Mouse (Mus musculus): ENCODE data around the gene 4933428G20Rik. TPM values are rescaled to one million over a fixed set of nuclear protein-coding genes. Genes with fewer than 3 reads are reported as not detected.

The 4933428G20Rik gene
- polyA plus RNA-seq, 1 experiment from 2014 or later: 0.92 TPM

DNA sequence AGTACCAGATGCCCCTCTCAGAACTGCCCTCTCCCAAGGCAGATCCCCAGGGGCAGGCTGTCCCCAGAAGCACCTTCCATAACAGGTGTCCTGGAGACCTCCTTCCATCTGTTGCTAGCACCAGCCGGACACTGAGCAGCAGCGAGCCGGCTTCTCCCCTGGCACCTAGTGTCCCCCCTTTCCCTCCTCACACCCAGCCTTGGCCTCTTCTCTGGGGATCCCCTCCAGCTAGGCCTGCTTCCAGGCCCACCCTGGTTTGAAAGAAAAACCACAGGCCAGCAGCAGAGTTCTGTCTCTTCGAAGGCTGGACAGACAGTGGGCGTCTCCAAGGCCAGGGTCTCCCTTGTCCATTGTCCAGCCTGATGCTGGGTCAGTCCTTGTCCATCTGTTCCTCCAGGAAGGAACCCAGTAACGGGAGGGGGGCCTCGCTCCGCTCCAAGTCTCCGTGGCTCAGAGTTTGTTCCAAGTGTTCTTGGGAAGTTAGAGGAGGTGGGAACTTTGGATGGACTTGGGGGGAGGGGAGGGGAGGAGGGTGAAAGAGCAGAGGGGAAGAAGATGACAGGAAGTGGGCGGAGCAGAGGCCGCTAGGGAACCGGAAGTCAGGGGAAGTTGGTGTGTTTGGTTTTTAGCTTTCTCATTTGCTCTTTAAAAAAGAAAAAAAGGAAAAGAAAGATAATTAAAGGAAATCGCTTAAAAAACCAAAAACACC, 11.7 kb upstream of the 4933428G20Rik start:
- Histone ChIP-seq H3K27me3 (ENCODE audit: control insufficient read depth, insufficient read depth, low read length) (peaks cover 3% of the 10 kb centered on the region; the same call in 1 of the 2 replicates), H3K4me2 (ENCODE audit: low read depth, low read length) (peak overlapping the region; percentile 39), H3K4me3 (ENCODE audit: low read length) (peak overlapping the region; percentile 28), H3K9ac (ENCODE audit: low read length) (peak overlapping the region; percentile 12), H3K36me3 (ENCODE audit: control insufficient read depth, insufficient read depth) (no peaks in the 10 kb centered on the region), H3K27ac (ENCODE audit: low read length) (peak overlapping the region; percentile 70), H3K9me3 (replicated peaks; ENCODE audit: control insufficient read depth, low read length) (no peaks in the 10 kb centered on the region), H3K4me1 (ENCODE audit: control insufficient read depth, insufficient read depth, low read length) (no peaks in the 10 kb centered on the region)
- peak; percentile 49; the same call in 1 of the 2 replicates for ATAC-seq (replicated peaks; ENCODE audit: extremely low read depth, insufficient read depth, low FRiP score)
- 39% methylated on average over 13 of the region's 13 CpGs for WGBS

GRCm38 (mm10) chr11:97510966-97511660, 11.0 kb upstream of the 4933428G20Rik start:
- no peaks in the 10 kb centered on the region for H3K4me1 ChIP-seq (ENCODE audit: control insufficient read depth, insufficient read depth, low read length)
- no peak for ATAC-seq (replicated peaks; ENCODE audit: extremely low read depth, insufficient read depth, low FRiP score)

GRCm38 (mm10) chr11:97509715-97510485, 9.8 kb upstream of the 4933428G20Rik start:
- Histone ChIP-seq H3K9ac (ENCODE audit: low read length) (0 out of 2 replicates have a peak overlapping the region, but pooled peaks have one; percentile 26), H3K36me3 (ENCODE audit: control insufficient read depth, insufficient read depth) (no peaks in the 10 kb centered on the region), H3K4me2 (ENCODE audit: low read depth, low read length) (no peak overlapping the region), H3K27me3 (ENCODE audit: control insufficient read depth, insufficient read depth, low read length) (peaks cover 3% of the 10 kb centered on the region; the same call in 1 of the 2 replicates), H3K4me1 (ENCODE audit: control insufficient read depth, insufficient read depth, low read length) (no peaks in the 10 kb centered on the region), H3K9me3 (replicated peaks; ENCODE audit: control insufficient read depth, low read length) (no peaks in the 10 kb centered on the region), H3K27ac (ENCODE audit: low read length) (0 out of 2 replicates have a peak overlapping the region, but pooled peaks have one; percentile 10), H3K4me3 (ENCODE audit: low read length) (no peak overlapping the region)
- 71% methylated on average over 24 of the region's 24 CpGs for WGBS
- ATAC-seq (replicated peaks; ENCODE audit: extremely low read depth, insufficient read depth, low FRiP score): peak; percentile 21

More at GRCm38 (mm10) chr11:97510966-97511660, 11.0 kb upstream of the 4933428G20Rik start:
- H3K4me2 ChIP-seq (ENCODE audit: low read depth, low read length): peak overlapping the region; percentile 39
- H3K9me3 ChIP-seq (replicated peaks; ENCODE audit: control insufficient read depth, low read length): no peaks in the 10 kb centered on the region
- no peaks in the 10 kb centered on the region for H3K36me3 ChIP-seq (ENCODE audit: control insufficient read depth, insufficient read depth)
- H3K4me3 ChIP-seq (ENCODE audit: low read length): no peak overlapping the region
- H3K27ac ChIP-seq (ENCODE audit: low read length): peak overlapping the region; percentile 52
- WGBS: 32% methylated on average over 10 of the region's 10 CpGs
- H3K27me3 ChIP-seq (ENCODE audit: control insufficient read depth, insufficient read depth, low read length): peaks cover 3% of the 10 kb centered on the region; the same call in 1 of the 2 replicates
- H3K9ac ChIP-seq (ENCODE audit: low read length): peak overlapping the region; percentile 12

- no peak overlapping the region for H3K27ac ChIP-seq (ENCODE audit: low read length)
- no peak overlapping the region for H3K4me2 ChIP-seq (ENCODE audit: low read depth, low read length)
- WGBS: 42% methylated on average over 5 of the region's 5 CpGs
- peaks cover 3% of the 10 kb centered on the region; the same call in 1 of the 2 replicates for H3K27me3 ChIP-seq (ENCODE audit: control insufficient read depth, insufficient read depth, low read length)
- no peaks in the 10 kb centered on the region for H3K4me1 ChIP-seq (ENCODE audit: control insufficient read depth, insufficient read depth, low read length)
- no peak overlapping the region for H3K4me3 ChIP-seq (ENCODE audit: low read length)
- no peaks in the 10 kb centered on the region for H3K36me3 ChIP-seq (ENCODE audit: control insufficient read depth, insufficient read depth)
- no peak overlapping the region for H3K9ac ChIP-seq (ENCODE audit: low read length)
- ATAC-seq (replicated peaks; ENCODE audit: extremely low read depth, insufficient read depth, low FRiP score): no peak
- H3K9me3 ChIP-seq (replicated peaks; ENCODE audit: control insufficient read depth, low read length): no peaks in the 10 kb centered on the region
These were observed 8.9 kb upstream of the 4933428G20Rik start for GRCm38 (mm10) chr11:97509058-97509457.

GRCm38 (mm10) chr11:97508198-97508597, 8.1 kb upstream of the 4933428G20Rik start:
- ATAC-seq (replicated peaks; ENCODE audit: extremely low read depth, insufficient read depth, low FRiP score): no peak
- Histone ChIP-seq H3K4me2 (ENCODE audit: low read depth, low read length) (no peak overlapping the region), H3K36me3 (ENCODE audit: control insufficient read depth, insufficient read depth) (no peaks in the 10 kb centered on the region), H3K4me3 (ENCODE audit: low read length) (no peak overlapping the region), H3K4me1 (ENCODE audit: control insufficient read depth, insufficient read depth, low read length) (no peaks in the 10 kb centered on the region), H3K9ac (ENCODE audit: low read length) (no peak overlapping the region), H3K9me3 (replicated peaks; ENCODE audit: control insufficient read depth, low read length) (no peaks in the 10 kb centered on the region), H3K27ac (ENCODE audit: low read length) (no peak overlapping the region), H3K27me3 (ENCODE audit: control insufficient read depth, insufficient read depth, low read length) (peaks cover 3% of the 10 kb centered on the region; the same call in 1 of the 2 replicates)
- 66% methylated on average over 3 of the region's 3 CpGs for WGBS

DNA sequence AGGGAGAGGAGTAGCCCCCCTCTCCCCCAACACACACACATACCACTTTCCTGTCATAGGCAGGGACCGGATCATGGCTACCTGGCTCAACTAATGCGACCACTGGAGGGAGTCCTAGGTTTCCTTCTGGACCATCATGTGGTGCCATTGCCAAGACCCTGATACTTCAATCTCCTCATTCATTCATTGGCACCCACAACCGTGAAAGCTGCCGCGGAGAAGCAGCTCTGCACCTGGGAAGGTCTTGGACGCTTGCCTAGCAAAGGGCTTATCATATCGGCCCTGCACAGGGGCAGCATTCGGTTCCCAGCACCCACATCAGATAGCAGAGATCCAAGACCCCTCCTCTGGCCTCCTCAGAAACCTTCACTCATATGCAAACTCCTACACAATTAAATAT, 6.2 kb upstream of the 4933428G20Rik start:
- no peak overlapping the region for H3K9ac ChIP-seq (ENCODE audit: low read length)
- 38% methylated on average over 8 of the region's 8 CpGs for WGBS
- no peaks in the 10 kb centered on the region for H3K9me3 ChIP-seq (replicated peaks; ENCODE audit: control insufficient read depth, low read length)

DNA sequence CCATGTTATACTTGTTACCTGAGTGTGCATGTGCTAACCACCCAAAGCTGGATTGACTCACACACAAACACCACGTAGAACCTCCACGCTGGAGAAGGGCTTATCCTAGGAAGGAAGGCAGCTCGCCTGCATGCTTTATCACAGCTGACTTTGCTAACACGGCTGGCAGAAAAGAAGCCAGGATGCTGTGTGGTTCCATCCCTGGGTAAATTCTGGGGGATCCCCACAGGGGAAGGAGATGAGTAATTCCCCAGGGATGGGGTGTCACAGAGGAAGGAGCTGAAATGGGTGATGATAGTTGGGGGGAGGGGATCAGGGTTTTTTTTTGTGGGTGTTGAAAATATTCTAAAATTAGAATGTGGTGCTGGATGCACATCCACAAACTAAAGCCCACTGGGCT, 5.6 kb upstream of the 4933428G20Rik start:
- WGBS: 41% methylated on average over 4 of the region's 4 CpGs
- no peak overlapping the region for H3K27ac ChIP-seq (ENCODE audit: low read length)
- no peak for ATAC-seq (replicated peaks; ENCODE audit: extremely low read depth, insufficient read depth, low FRiP score)

More for the DNA sequence above, 6.2 kb upstream of the 4933428G20Rik start:
- no peak overlapping the region for H3K4me3 ChIP-seq (ENCODE audit: low read length)
- H3K36me3 ChIP-seq (ENCODE audit: control insufficient read depth, insufficient read depth): no peaks in the 10 kb centered on the region; the same call in 1 of the 2 replicates
- no peaks in the 10 kb centered on the region for H3K4me1 ChIP-seq (ENCODE audit: control insufficient read depth, insufficient read depth, low read length)
- no peak overlapping the region for H3K4me2 ChIP-seq (ENCODE audit: low read depth, low read length)
- no peak overlapping the region for H3K27ac ChIP-seq (ENCODE audit: low read length)
- ATAC-seq (replicated peaks; ENCODE audit: extremely low read depth, insufficient read depth, low FRiP score): no peak
- peaks cover 3% of the 10 kb centered on the region; the same call in 1 of the 2 replicates for H3K27me3 ChIP-seq (ENCODE audit: control insufficient read depth, insufficient read depth, low read length)

GRCm38 (mm10) chr11:97502846-97503245, 2.7 kb upstream of the 4933428G20Rik start:
- Histone ChIP-seq H3K36me3 (ENCODE audit: control insufficient read depth, insufficient read depth) (peaks cover 17% of the 10 kb centered on the region), H3K4me1 (ENCODE audit: control insufficient read depth, insufficient read depth, low read length) (peaks cover 2% of the 10 kb centered on the region; the same call in 1 of the 2 replicates), H3K4me2 (ENCODE audit: low read depth, low read length) (no peak overlapping the region), H3K4me3 (ENCODE audit: low read length) (no peak overlapping the region), H3K27ac (ENCODE audit: low read length) (no peak overlapping the region), H3K9ac (ENCODE audit: low read length) (no peak overlapping the region), H3K9me3 (replicated peaks; ENCODE audit: control insufficient read depth, low read length) (no peaks in the 10 kb centered on the region), H3K27me3 (ENCODE audit: control insufficient read depth, insufficient read depth, low read length) (no peaks in the 10 kb centered on the region; the same call in none of the 2 replicates)
- no peak for ATAC-seq (replicated peaks; ENCODE audit: extremely low read depth, insufficient read depth, low FRiP score)
- 81% methylated on average over 4 of the region's 4 CpGs for WGBS

More for the DNA sequence above, 5.6 kb upstream of the 4933428G20Rik start:
- peaks cover 3% of the 10 kb centered on the region; the same call in 1 of the 2 replicates for H3K27me3 ChIP-seq (ENCODE audit: control insufficient read depth, insufficient read depth, low read length)
- H3K9ac ChIP-seq (ENCODE audit: low read length): no peak overlapping the region
- H3K36me3 ChIP-seq (ENCODE audit: control insufficient read depth, insufficient read depth): peaks cover 3% of the 10 kb centered on the region
- H3K4me2 ChIP-seq (ENCODE audit: low read depth, low read length): no peak overlapping the region
- no peaks in the 10 kb centered on the region for H3K4me1 ChIP-seq (ENCODE audit: control insufficient read depth, insufficient read depth, low read length)
- no peaks in the 10 kb centered on the region for H3K9me3 ChIP-seq (replicated peaks; ENCODE audit: control insufficient read depth, low read length)
- H3K4me3 ChIP-seq (ENCODE audit: low read length): no peak overlapping the region

Data from heart, embryonic 16.5 days (tissue).